Mouse (Mus musculus): ENCODE measurements around the gene Acacb. TPM values are rescaled to one million over a fixed set of nuclear protein-coding genes. Genes with fewer than 3 reads are reported as not detected.

Gene Acacb
- polyA plus RNA-seq, 1 experiment from 2014 or later = 5.8 TPM

- H3K9ac ChIP-seq = no peak overlapping the region
- H3K36me3 ChIP-seq (replicated peaks) = no peaks in the 10 kb centered on the region
- H3K4me3 ChIP-seq = no peak overlapping the region
- WGBS = 71% methylated on average over 2 of the region's 2 CpGs
- no peak for ATAC-seq (replicated peaks)
- no peaks in the 10 kb centered on the region for H3K9me3 ChIP-seq
- H3K27ac ChIP-seq = no peak overlapping the region
- H3K4me2 ChIP-seq = no peak overlapping the region
- no peaks in the 10 kb centered on the region for H3K27me3 ChIP-seq (replicated peaks)
- H3K4me1 ChIP-seq = no peaks in the 10 kb centered on the region
Observed at GRCm38 (mm10) chr5:114187108-114187507, 40.8 kb downstream of the Acacb start.

- no peaks in the 10 kb centered on the region for H3K4me1 ChIP-seq
- no peaks in the 10 kb centered on the region for H3K27me3 ChIP-seq (replicated peaks)
- no peak overlapping the region for H3K4me2 ChIP-seq
- 82% methylated on average over 12 of the region's 12 CpGs for WGBS
- no peak overlapping the region for H3K9ac ChIP-seq
- ATAC-seq (replicated peaks) = no peak
- no peak overlapping the region for H3K27ac ChIP-seq
- H3K9me3 ChIP-seq = no peaks in the 10 kb centered on the region
- H3K36me3 ChIP-seq (replicated peaks) = no peaks in the 10 kb centered on the region
- no peak overlapping the region for H3K4me3 ChIP-seq
Observed at GRCm38 (mm10) chr5:114188900-114189464, 42.6 kb downstream of the Acacb start.

- no peaks in the 10 kb centered on the region for H3K36me3 ChIP-seq (replicated peaks)
- no peaks in the 10 kb centered on the region for H3K27me3 ChIP-seq (replicated peaks)
- H3K4me2 ChIP-seq = no peak overlapping the region
- no peak overlapping the region for H3K4me3 ChIP-seq
- no peak overlapping the region for H3K9ac ChIP-seq
- peaks cover 3% of the 10 kb centered on the region for H3K4me1 ChIP-seq
- 85% methylated on average over 11 of the region's 11 CpGs for WGBS
- no peak for ATAC-seq (replicated peaks)
- no peak overlapping the region for H3K27ac ChIP-seq
- H3K9me3 ChIP-seq = no peaks in the 10 kb centered on the region
Observed at GRCm38 (mm10) chr5:114194161-114194560, 47.8 kb downstream of the Acacb start.

GRCm38 (mm10) chr5:114199116-114199777, 52.9 kb downstream of the Acacb start:
- Histone ChIP-seq H3K27ac (no peak overlapping the region), H3K27me3 (replicated peaks) (no peaks in the 10 kb centered on the region), H3K4me3 (no peak overlapping the region), H3K4me1 (peaks cover 10% of the 10 kb centered on the region), H3K9me3 (no peaks in the 10 kb centered on the region), H3K36me3 (replicated peaks) (no peaks in the 10 kb centered on the region), H3K9ac (no peak overlapping the region), H3K4me2 (peak overlapping the region; percentile 20; the same call in 1 of the 2 replicates)
- 14% methylated on average over 13 of the region's 13 CpGs for WGBS
- ATAC-seq (replicated peaks) = no peak

GRCm38 (mm10) chr5:114206158-114206557, 59.8 kb downstream of the Acacb start:
- no peak overlapping the region for H3K9ac ChIP-seq
- H3K27me3 ChIP-seq (replicated peaks) = no peaks in the 10 kb centered on the region
- no peak overlapping the region for H3K4me3 ChIP-seq
- no peaks in the 10 kb centered on the region for H3K9me3 ChIP-seq
- ATAC-seq (replicated peaks) = no peak
- H3K36me3 ChIP-seq (replicated peaks) = no peaks in the 10 kb centered on the region
- no peaks in the 10 kb centered on the region for H3K4me1 ChIP-seq
- 94% methylated on average over 2 of the region's 2 CpGs for WGBS
- no peak overlapping the region for H3K4me2 ChIP-seq
- H3K27ac ChIP-seq = no peak overlapping the region

GRCm38 (mm10) chr5:114213183-114213582, 66.8 kb downstream of the Acacb start:
- 73% methylated on average over 10 of the region's 10 CpGs for WGBS
- no peaks in the 10 kb centered on the region for H3K36me3 ChIP-seq (replicated peaks)
- no peak overlapping the region for H3K9ac ChIP-seq
- no peak overlapping the region for H3K4me3 ChIP-seq
- H3K9me3 ChIP-seq = no peaks in the 10 kb centered on the region
- ATAC-seq (replicated peaks) = no peak
- no peak overlapping the region for H3K27ac ChIP-seq
- no peaks in the 10 kb centered on the region for H3K27me3 ChIP-seq (replicated peaks)
- H3K4me2 ChIP-seq = no peak overlapping the region
- H3K4me1 ChIP-seq = no peaks in the 10 kb centered on the region

- H3K4me1 ChIP-seq = no peaks in the 10 kb centered on the region
- no peaks in the 10 kb centered on the region for H3K27me3 ChIP-seq (replicated peaks)
- no peak overlapping the region for H3K4me3 ChIP-seq
- H3K9ac ChIP-seq = no peak overlapping the region
- no peak overlapping the region for H3K4me2 ChIP-seq
- WGBS = 86% methylated on average over 14 of the region's 14 CpGs
- H3K27ac ChIP-seq = no peak overlapping the region
- no peaks in the 10 kb centered on the region for H3K9me3 ChIP-seq
- ATAC-seq (replicated peaks) = no peak
- no peaks in the 10 kb centered on the region for H3K36me3 ChIP-seq (replicated peaks)
Observed at GRCm38 (mm10) chr5:114218771-114219170, 72.4 kb downstream of the Acacb start.

- 91% methylated on average over 7 of the region's 7 CpGs for WGBS
- no peak overlapping the region for H3K4me2 ChIP-seq
- H3K27ac ChIP-seq = no peak overlapping the region
- H3K36me3 ChIP-seq (replicated peaks) = no peaks in the 10 kb centered on the region
- ATAC-seq (replicated peaks) = no peak
- H3K9ac ChIP-seq = no peak overlapping the region
- H3K27me3 ChIP-seq (replicated peaks) = no peaks in the 10 kb centered on the region
- peaks cover 9% of the 10 kb centered on the region; the same call in 1 of the 2 replicates for H3K9me3 ChIP-seq
- H3K4me1 ChIP-seq = no peaks in the 10 kb centered on the region
- no peak overlapping the region for H3K4me3 ChIP-seq
Observed at GRCm38 (mm10) chr5:114226051-114226450, 79.7 kb downstream of the Acacb start.

- Histone ChIP-seq H3K27me3 (replicated peaks) (no peaks in the 10 kb centered on the region), H3K36me3 (replicated peaks) (no peaks in the 10 kb centered on the region), H3K4me1 (no peaks in the 10 kb centered on the region), H3K4me2 (no peak overlapping the region), H3K9ac (no peak overlapping the region), H3K27ac (no peak overlapping the region), H3K9me3 (peaks cover 9% of the 10 kb centered on the region; the same call in 1 of the 2 replicates), H3K4me3 (no peak overlapping the region)
- 90% methylated on average over 5 of the region's 5 CpGs for WGBS
- no peak for ATAC-seq (replicated peaks)
Observed at GRCm38 (mm10) chr5:114228901-114229300, 82.6 kb downstream of the Acacb start.

GRCm38 (mm10) chr5:114238924-114239323, 92.6 kb downstream of the Acacb start:
- no peaks in the 10 kb centered on the region; the same call in 1 of the 2 replicates for H3K27me3 ChIP-seq (replicated peaks)
- H3K4me3 ChIP-seq = no peak overlapping the region
- H3K4me1 ChIP-seq = no peaks in the 10 kb centered on the region
- WGBS = 39% methylated on average over 7 of the region's 7 CpGs
- no peaks in the 10 kb centered on the region for H3K9me3 ChIP-seq
- H3K27ac ChIP-seq = no peak overlapping the region
- no peak for ATAC-seq (replicated peaks)
- no peak overlapping the region for H3K4me2 ChIP-seq
- H3K9ac ChIP-seq = no peak overlapping the region
- H3K36me3 ChIP-seq (replicated peaks) = no peaks in the 10 kb centered on the region

- Histone ChIP-seq H3K36me3 (replicated peaks) (no peaks in the 10 kb centered on the region), H3K9ac (no peak overlapping the region), H3K9me3 (no peaks in the 10 kb centered on the region), H3K4me2 (no peak overlapping the region), H3K4me3 (no peak overlapping the region), H3K27ac (no peak overlapping the region), H3K27me3 (replicated peaks) (no peaks in the 10 kb centered on the region; the same call in 1 of the 2 replicates), H3K4me1 (no peaks in the 10 kb centered on the region)
- ATAC-seq (replicated peaks) = no peak
- WGBS = 48% methylated on average over 14 of the region's 14 CpGs
Observed at GRCm38 (mm10) chr5:114239737-114240136, 93.4 kb downstream of the Acacb start.

- Histone ChIP-seq H3K4me2 (no peak overlapping the region), H3K4me3 (no peak overlapping the region), H3K27me3 (replicated peaks) (no peaks in the 10 kb centered on the region; the same call in 1 of the 2 replicates), H3K36me3 (replicated peaks) (no peaks in the 10 kb centered on the region), H3K27ac (no peak overlapping the region), H3K4me1 (no peaks in the 10 kb centered on the region), H3K9ac (no peak overlapping the region), H3K9me3 (no peaks in the 10 kb centered on the region)
- ATAC-seq (replicated peaks) = no peak
- WGBS = 80% methylated on average over 7 of the region's 7 CpGs
Observed at GRCm38 (mm10) chr5:114246465-114246864, 100.1 kb downstream of the Acacb start.

GRCm38 (mm10) chr5:114248174-114248589, 101.8 kb downstream of the Acacb start:
- H3K27ac ChIP-seq = no peak overlapping the region
- no peaks in the 10 kb centered on the region for H3K4me1 ChIP-seq
- peak; percentile 79 for ATAC-seq (replicated peaks)
- WGBS = 14% methylated on average over 14 of the region's 14 CpGs
- H3K4me3 ChIP-seq = no peak overlapping the region
- no peak overlapping the region for H3K9ac ChIP-seq
- peak overlapping the region; percentile 19 for H3K4me2 ChIP-seq
- H3K36me3 ChIP-seq (replicated peaks) = no peaks in the 10 kb centered on the region
- H3K27me3 ChIP-seq (replicated peaks) = no peaks in the 10 kb centered on the region
- H3K9me3 ChIP-seq = no peaks in the 10 kb centered on the region

All from midbrain, embryonic 15.5 days (tissue).